Mouse (Mus musculus): ENCODE results near the gene 4930503B20Rik. TPM values are rescaled to one million over a fixed set of nuclear protein-coding genes. Genes with fewer than 3 reads are reported as not detected.

4930503B20Rik gene
- polyA plus RNA-seq, 1 experiment from 2014 or later = not detected

DNA sequence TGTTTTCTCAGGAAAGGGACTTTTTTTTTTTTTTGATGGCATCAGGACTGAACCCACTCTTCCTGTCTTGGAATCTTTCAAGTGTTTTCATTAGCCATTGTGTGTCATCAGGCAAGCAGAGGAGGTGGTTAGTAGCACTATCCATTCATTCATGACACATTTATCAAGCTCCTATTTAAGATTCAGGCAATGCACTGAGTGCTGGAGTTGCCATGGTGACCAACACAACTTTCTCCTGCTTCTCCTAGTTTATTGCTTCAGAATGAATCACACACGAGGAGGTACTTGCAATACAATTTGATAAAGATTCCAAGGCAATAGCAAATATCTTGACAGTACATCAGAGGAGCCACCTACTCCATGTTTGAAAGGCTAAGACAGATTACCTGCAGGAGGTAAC lies 43.7 kb downstream of the 4930503B20Rik start:
- no peak for DNase-seq (ENCODE audit: low spot score)
- no peaks in the 10 kb centered on the region for H3K36me3 ChIP-seq
- H3K27me3 ChIP-seq (ENCODE audit: insufficient read depth, poor library complexity, severe bottlenecking) = no peaks in the 10 kb centered on the region
- H3K4me3 ChIP-seq = no peak overlapping the region
- H3K4me1 ChIP-seq = 0 out of 2 replicates have a peak, but pooled peaks cover under 1% of the 10 kb centered on the region
- H3K9me3 ChIP-seq = no peaks in the 10 kb centered on the region
- WGBS = 48% methylated on average over 1 of the region's 1 CpGs
- no peak overlapping the region for H3K27ac ChIP-seq

DNA sequence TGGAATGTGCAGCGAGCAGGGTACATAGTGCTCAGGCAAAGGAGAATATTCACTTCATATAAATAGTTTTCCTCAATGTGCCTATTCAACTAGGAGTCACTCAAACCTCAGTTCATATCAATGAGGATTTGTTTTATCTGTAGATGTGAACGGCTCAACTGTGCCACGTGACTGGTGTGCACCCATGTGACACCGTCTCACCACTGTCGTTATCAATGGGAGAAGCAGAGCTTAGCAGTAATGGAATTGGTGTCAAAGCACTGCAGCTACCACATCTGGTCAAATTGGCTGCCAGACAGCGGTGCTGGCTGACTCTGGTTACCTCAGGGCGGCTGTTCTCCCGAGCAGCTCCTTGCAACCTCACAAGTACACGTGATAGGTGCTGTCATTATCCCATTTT lies 46.5 kb downstream of the 4930503B20Rik start:
- H3K36me3 ChIP-seq = no peaks in the 10 kb centered on the region
- H3K27ac ChIP-seq = no peak overlapping the region
- 64% methylated on average over 9 of the region's 9 CpGs for WGBS
- H3K27me3 ChIP-seq (ENCODE audit: insufficient read depth, poor library complexity, severe bottlenecking) = no peaks in the 10 kb centered on the region
- no peak overlapping the region for H3K4me3 ChIP-seq
- peaks cover 26% of the 10 kb centered on the region for H3K4me1 ChIP-seq
- DNase-seq (ENCODE audit: low spot score) = no peak
- H3K9me3 ChIP-seq = no peaks in the 10 kb centered on the region

DNA sequence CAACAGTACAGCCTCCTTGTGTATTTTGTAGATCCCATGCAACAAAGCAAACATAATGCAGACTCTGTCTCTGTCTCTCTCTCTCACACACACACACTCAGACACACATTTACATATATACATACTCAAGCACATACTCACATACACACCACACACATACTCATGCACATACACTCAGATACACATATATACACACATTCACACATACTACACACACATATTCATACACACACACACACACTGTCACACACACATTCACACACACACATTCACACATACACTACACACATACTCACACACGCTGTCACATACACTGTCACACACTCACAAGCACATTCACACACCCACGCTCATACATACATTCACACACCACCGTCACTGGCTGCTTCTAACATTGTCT lies 48.6 kb downstream of the 4930503B20Rik start:
- H3K9me3 ChIP-seq = no peaks in the 10 kb centered on the region
- no peak for DNase-seq (ENCODE audit: low spot score)
- WGBS = 87% methylated on average over 3 of the region's 3 CpGs
- H3K27ac ChIP-seq = peak overlapping the region; percentile 79; the same call in 1 of the 2 replicates
- no peak overlapping the region for H3K4me3 ChIP-seq
- H3K4me1 ChIP-seq = peaks cover 29% of the 10 kb centered on the region
- H3K27me3 ChIP-seq (ENCODE audit: insufficient read depth, poor library complexity, severe bottlenecking) = no peaks in the 10 kb centered on the region
- H3K36me3 ChIP-seq = no peaks in the 10 kb centered on the region

DNA sequence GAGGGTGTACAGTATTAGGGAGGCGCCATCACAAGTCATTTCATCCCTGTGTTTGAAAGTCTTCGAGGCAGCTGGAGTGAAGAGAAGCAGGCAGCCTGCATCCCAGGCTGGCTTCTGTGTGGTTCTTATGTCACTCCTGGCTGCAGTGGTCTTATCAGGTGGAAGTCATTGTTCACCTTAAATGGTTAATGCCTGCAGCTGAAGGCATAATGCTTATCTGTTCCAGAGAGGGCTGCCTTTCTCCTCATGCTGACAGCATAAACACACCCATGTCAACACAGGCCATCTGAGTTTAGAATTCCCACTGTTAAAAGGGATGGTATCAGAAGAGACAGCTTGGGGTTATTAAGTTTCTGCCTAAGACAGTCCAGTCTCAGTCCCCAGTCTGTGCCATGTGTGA lies 49.9 kb downstream of the 4930503B20Rik start:
- 24% methylated on average over 2 of the region's 2 CpGs for WGBS
- peak overlapping the region; percentile 79 for H3K27ac ChIP-seq

DNA sequence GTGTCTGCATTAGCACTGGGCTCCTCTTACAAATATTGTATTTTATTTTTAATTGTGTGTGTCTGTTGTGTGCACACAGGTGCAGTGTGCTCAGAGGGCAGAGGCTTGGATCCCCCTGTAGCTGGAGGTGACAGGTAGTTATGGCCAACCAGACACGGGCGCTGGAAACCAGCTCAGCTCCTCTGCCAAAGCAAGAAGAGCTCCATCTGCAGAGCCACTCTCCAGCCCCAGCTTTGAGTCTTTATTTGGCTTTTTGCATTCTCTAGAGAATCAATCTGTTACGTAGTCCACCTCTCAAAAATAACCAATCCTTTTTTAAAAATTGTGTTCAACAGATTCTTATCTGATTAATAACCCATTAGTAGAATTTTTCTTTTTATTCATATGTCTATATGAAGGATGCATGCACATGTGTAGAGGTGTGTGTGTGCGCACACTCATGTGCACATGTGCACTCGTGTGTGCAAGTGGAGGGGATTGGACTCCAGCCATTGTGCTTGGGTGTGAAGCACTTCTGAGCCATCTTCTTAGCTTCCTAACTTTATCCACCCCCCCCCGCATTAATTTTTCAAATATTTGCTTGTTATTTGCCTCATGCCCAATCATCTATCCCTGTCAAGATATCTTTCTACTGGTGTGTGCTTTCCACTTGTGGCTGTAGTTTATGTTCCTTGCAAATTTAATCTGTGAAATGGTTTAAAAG lies 51.8 kb downstream of the 4930503B20Rik start:
- DNase-seq (ENCODE audit: low spot score) = no peak
- Histone ChIP-seq H3K27me3 (ENCODE audit: insufficient read depth, poor library complexity, severe bottlenecking) (no peaks in the 10 kb centered on the region), H3K27ac (0 out of 2 replicates have a peak overlapping the region, but pooled peaks have one; percentile 79), H3K4me3 (no peak overlapping the region), H3K36me3 (no peaks in the 10 kb centered on the region), H3K9me3 (no peaks in the 10 kb centered on the region), H3K4me1 (peaks cover 29% of the 10 kb centered on the region)
- 91% methylated on average over 6 of the region's 6 CpGs for WGBS

More for the DNA sequence above, 49.9 kb downstream of the 4930503B20Rik start:
- Histone ChIP-seq H3K9me3 (no peaks in the 10 kb centered on the region), H3K4me1 (peaks cover 29% of the 10 kb centered on the region), H3K36me3 (no peaks in the 10 kb centered on the region), H3K27me3 (ENCODE audit: insufficient read depth, poor library complexity, severe bottlenecking) (no peaks in the 10 kb centered on the region), H3K4me3 (no peak overlapping the region)
- DNase-seq (ENCODE audit: low spot score) = peak; percentile 80

DNA sequence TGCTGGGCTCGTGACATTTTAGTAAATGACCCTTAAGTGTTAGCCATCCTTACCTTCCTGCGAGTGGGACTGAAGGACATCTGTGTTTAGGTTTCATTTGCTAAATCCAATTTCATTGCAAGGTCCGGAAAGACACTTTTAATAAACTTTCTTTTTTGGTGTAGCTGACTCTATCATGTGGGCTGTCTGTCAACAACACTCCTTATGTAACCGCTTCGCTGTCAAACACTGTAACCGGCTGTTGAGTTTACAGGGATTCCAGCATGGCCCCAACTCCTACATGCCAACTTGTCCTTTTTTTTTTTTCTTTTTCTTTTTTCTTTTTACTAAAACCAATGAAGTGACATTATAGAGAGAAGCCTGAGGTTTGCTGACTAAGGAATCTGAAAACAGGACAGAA lies 52.7 kb downstream of the 4930503B20Rik start:
- Histone ChIP-seq H3K36me3 (no peaks in the 10 kb centered on the region), H3K4me3 (no peak overlapping the region), H3K9me3 (no peaks in the 10 kb centered on the region), H3K4me1 (peaks cover 29% of the 10 kb centered on the region), H3K27me3 (ENCODE audit: insufficient read depth, poor library complexity, severe bottlenecking) (no peaks in the 10 kb centered on the region), H3K27ac (no peak overlapping the region)
- no peak for DNase-seq (ENCODE audit: low spot score)
- 69% methylated on average over 6 of the region's 6 CpGs for WGBS

DNA sequence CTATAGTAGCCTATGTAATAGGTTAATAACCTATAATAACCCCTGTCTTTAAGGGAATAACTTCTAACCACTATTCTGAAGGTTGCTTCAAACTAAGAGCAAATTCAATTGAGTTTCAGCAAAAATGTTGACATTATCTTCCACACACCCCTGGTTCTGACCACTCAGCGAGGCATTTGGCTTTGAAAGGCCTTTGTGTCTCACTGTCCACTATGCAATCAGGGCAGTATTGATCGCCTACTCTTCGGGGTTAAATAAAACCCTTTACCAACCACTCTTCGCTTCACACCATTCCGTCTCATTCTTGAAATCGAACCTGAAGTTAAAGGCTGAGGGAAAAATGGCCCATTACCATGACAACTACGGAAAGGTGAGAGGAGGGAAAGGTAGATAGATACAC lies 54.3 kb downstream of the 4930503B20Rik start:
- no peak overlapping the region for H3K27ac ChIP-seq
- H3K9me3 ChIP-seq = no peaks in the 10 kb centered on the region
- WGBS = 90% methylated on average over 7 of the region's 7 CpGs
- no peak for DNase-seq (ENCODE audit: low spot score)
- no peak overlapping the region for H3K4me3 ChIP-seq
- no peaks in the 10 kb centered on the region for H3K36me3 ChIP-seq
- no peaks in the 10 kb centered on the region for H3K27me3 ChIP-seq (ENCODE audit: insufficient read depth, poor library complexity, severe bottlenecking)
- H3K4me1 ChIP-seq = peaks cover 23% of the 10 kb centered on the region

DNA sequence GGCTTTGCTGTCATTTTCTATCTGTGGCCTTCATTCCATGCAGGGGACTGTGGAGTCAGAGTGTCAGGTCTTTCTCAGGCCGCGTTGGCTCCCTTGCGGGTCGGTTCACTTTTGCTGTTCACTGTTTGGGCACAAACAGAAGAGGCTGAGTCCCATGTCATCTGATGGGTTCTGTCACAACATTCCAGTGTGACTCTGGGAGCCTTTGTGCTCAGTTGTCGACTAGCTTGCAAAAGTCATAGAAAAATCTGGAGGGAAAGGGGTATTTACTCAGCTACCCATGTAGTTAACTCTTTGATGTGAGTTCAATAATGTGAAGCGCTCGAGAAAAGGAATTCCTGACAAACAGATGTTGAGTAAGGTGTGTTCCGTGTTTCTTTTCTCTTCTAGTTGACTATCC lies 54.7 kb downstream of the 4930503B20Rik start:
- no peaks in the 10 kb centered on the region for H3K27me3 ChIP-seq (ENCODE audit: insufficient read depth, poor library complexity, severe bottlenecking)
- 88% methylated on average over 8 of the region's 8 CpGs for WGBS
- no peaks in the 10 kb centered on the region for H3K36me3 ChIP-seq
- H3K27ac ChIP-seq = no peak overlapping the region
- peaks cover 19% of the 10 kb centered on the region for H3K4me1 ChIP-seq
- no peak for DNase-seq (ENCODE audit: low spot score)
- no peaks in the 10 kb centered on the region for H3K9me3 ChIP-seq
- H3K4me3 ChIP-seq = no peak overlapping the region

DNA sequence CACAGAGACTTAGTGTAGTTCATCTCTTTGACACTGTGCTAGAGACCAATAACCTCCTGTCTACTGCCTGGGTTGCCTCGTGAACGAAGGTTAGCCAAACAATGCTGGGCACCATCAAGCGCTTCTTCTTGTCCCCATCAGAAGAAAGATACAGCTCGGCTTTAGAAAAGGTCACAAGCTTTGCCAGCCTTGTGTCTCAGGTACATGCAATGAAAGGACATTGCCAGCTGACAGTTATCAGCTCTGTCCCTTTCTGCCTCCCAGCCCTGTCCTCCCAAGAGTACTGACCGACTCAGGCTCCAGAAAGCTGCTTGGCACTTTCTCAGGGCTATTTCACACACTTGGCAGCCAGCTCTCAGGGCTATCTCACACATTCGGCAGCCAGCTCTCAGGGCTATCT lies 55.7 kb downstream of the 4930503B20Rik start:
- H3K36me3 ChIP-seq = no peaks in the 10 kb centered on the region
- no peak for DNase-seq (ENCODE audit: low spot score)
- no peaks in the 10 kb centered on the region for H3K9me3 ChIP-seq
- H3K27me3 ChIP-seq (ENCODE audit: insufficient read depth, poor library complexity, severe bottlenecking) = no peaks in the 10 kb centered on the region
- H3K4me3 ChIP-seq = no peak overlapping the region
- H3K27ac ChIP-seq = no peak overlapping the region
- peaks cover 9% of the 10 kb centered on the region; the same call in 1 of the 2 replicates for H3K4me1 ChIP-seq
- 69% methylated on average over 6 of the region's 6 CpGs for WGBS

Other genes with a start within 250 kb of the 4930503B20Rik start
- 29.8 and 35.8 TPM in 2 replicates for gene Ssx2ip, start 246.7 kb downstream of the 4930503B20Rik start, polyA plus RNA-seq (2016; fragmentation: Nextera tagmentation; extraction: Ambion mirVana)
- gene Ctbs, start 201.5 kb downstream of the 4930503B20Rik start, polyA plus RNA-seq (2016; fragmentation: Nextera tagmentation; extraction: Ambion mirVana) = 9.9 and 11.4 TPM in 2 replicates
- 5.0 and 5.4 TPM in 2 replicates for gene Spata1, start 151.6 kb downstream of the 4930503B20Rik start, polyA plus RNA-seq (2016; fragmentation: Nextera tagmentation; extraction: Ambion mirVana)
- gene Gng5, start 151.5 kb downstream of the 4930503B20Rik start, polyA plus RNA-seq (2016; fragmentation: Nextera tagmentation; extraction: Ambion mirVana) = 1,312 and 1,459 TPM in 2 replicates
- 45.0 and 57.3 TPM in 2 replicates for gene Rpf1, start 129.9 kb downstream of the 4930503B20Rik start, polyA plus RNA-seq (2016; fragmentation: Nextera tagmentation; extraction: Ambion mirVana)
- gene Uox, start 80.9 kb downstream of the 4930503B20Rik start, polyA plus RNA-seq (2016; fragmentation: Nextera tagmentation; extraction: Ambion mirVana) = not detected in 2 replicates
- 0.05 TPM in 1 of 2 replicates, not detected in the other for gene Dnase2b, start 35.7 kb downstream of the 4930503B20Rik start, polyA plus RNA-seq (2016; fragmentation: Nextera tagmentation; extraction: Ambion mirVana)
- gene Samd13, start 34.3 kb upstream of the 4930503B20Rik start, polyA plus RNA-seq (2016; fragmentation: Nextera tagmentation; extraction: Ambion mirVana) = 0.84 and 2.0 TPM in 2 replicates
- gene Prkacb, start 161.7 kb upstream of the 4930503B20Rik start, polyA plus RNA-seq (2016; fragmentation: Nextera tagmentation; extraction: Ambion mirVana) = 50.0 and 52.9 TPM in 2 replicates
- gene Ttll7, start 201.1 kb upstream of the 4930503B20Rik start, polyA plus RNA-seq (2016; fragmentation: Nextera tagmentation; extraction: Ambion mirVana) = 2.0 TPM in 2 replicates

Measured in heart, embryonic 10.5 days (tissue).